Comparison of ENCODE assay signal across 8 mouse cellular contexts in genomic region chr7:16628096-16628771, GRCm38 (mm10). TPM values are rescaled to one million over a fixed set of nuclear protein-coding genes. Genes with fewer than 3 reads are reported as not detected.
DNase-seq lines count a peak whose midpoint lies in the region; ATAC-seq and TF ChIP-seq lines count a peak whose summit lies in the region.
"Had no signal": no experiment of that assay in that cellular context is flagged by ENCODE, and none has a peak within 500 bp of the region (broad histone marks: within the 10 kb centered on the region; RNA-seq: fewer than 3 reads in every experiment).

No protein-coding gene starts in this region.

- TF ChIP-seq POLR2A in ES-Bruce4 (IDR thresholded peaks at IDR 0.05; ENCODE audit: insufficient read depth, low read length): no peak

- H3K4me3 ChIP-seq in ES-Bruce4 (ENCODE audit: low read depth, low read length): no peak overlapping the region
- H3K4me3 ChIP-seq in heart, postnatal 0 days (ENCODE audit: low read depth, low read length): no peak overlapping the region
- no peak overlapping the region for H3K4me3 ChIP-seq in lung, postnatal 0 days (ENCODE audit: low read depth, low read length)

- DNase-seq in adrenal gland, postnatal 10 days: peak; percentile 76
- peak; percentile 69 for DNase-seq in embryo, embryonic 11.5 days (ENCODE audit: low read depth, low spot score)
- DNase-seq in heart, postnatal 0 days (ENCODE audit: low spot score): peak; percentile 81
- DNase-seq in kidney, postnatal 36 days: peak; percentile 51 to 77
- DNase-seq in lung, postnatal 0 days (ENCODE audit: low spot score): peak; percentile 80
- peak; percentile 81 for DNase-seq in retina, postnatal 7 days (ENCODE audit: low read depth, low spot score)

- TF ChIP-seq EP300 in ES-Bruce4 (IDR thresholded peaks at IDR 0.05; ENCODE audit: insufficient read depth, low read depth, low read length): no peak
- TF ChIP-seq EP300 in heart, postnatal 0 days (IDR thresholded peaks at IDR 0.05; ENCODE audit: low read depth): no peak
- no peak for TF ChIP-seq EP300 in lung, postnatal 0 days (IDR thresholded peaks at IDR 0.05)

- no peaks in the 10 kb centered on the region for H3K9me3 ChIP-seq in ES-Bruce4 (replicated peaks; ENCODE audit: control insufficient read depth, insufficient read depth, low read length, poor library complexity, severe bottlenecking)
- H3K9me3 ChIP-seq in heart, postnatal 0 days (replicated peaks; ENCODE audit: control insufficient read depth, low read length): no peaks in the 10 kb centered on the region
- H3K9me3 ChIP-seq in lung, postnatal 0 days (ENCODE audit: low read length): no peaks in the 10 kb centered on the region

- H3K9ac ChIP-seq in ES-Bruce4 (ENCODE audit: low read depth, poor library complexity, severe bottlenecking): no peak overlapping the region
- no peak overlapping the region for H3K9ac ChIP-seq in heart, postnatal 0 days (replicated peaks; ENCODE audit: low read depth, low read length)
- no peak overlapping the region for H3K9ac ChIP-seq in lung, postnatal 0 days (replicated peaks; ENCODE audit: low read depth)

- peak; percentile 56 for TF ChIP-seq CTCF in ES-Bruce4 (IDR thresholded peaks at IDR 0.05; ENCODE audit: low read depth, low read length)
- TF ChIP-seq CTCF in heart, postnatal 0 days (IDR thresholded peaks at IDR 0.05; ENCODE audit: low read depth): peak; percentile 94
- TF ChIP-seq CTCF in lung, postnatal 0 days (IDR thresholded peaks at IDR 0.05): peak; percentile 94

- no peaks in the 10 kb centered on the region for H3K27me3 ChIP-seq in ES-Bruce4 (ENCODE audit: control insufficient read depth, insufficient read depth, low read length, poor library complexity, severe bottlenecking)
- H3K27me3 ChIP-seq in heart, postnatal 0 days (ENCODE audit: control insufficient read depth, insufficient read depth, low read length): no peaks in the 10 kb centered on the region
- H3K27me3 ChIP-seq in lung, postnatal 0 days (replicated peaks; ENCODE audit: insufficient read depth, low read length): no peaks in the 10 kb centered on the region

- H3K4me1 ChIP-seq in ES-Bruce4 (ENCODE audit: control insufficient read depth, insufficient read depth, low read length): no peaks in the 10 kb centered on the region
- H3K4me1 ChIP-seq in heart, postnatal 0 days (ENCODE audit: control insufficient read depth, insufficient read depth): peaks cover 3% of the 10 kb centered on the region; the same call in 1 of the 2 replicates
- 0 out of 2 replicates have a peak, but pooled peaks cover 4% of the 10 kb centered on the region for H3K4me1 ChIP-seq in lung, postnatal 0 days (ENCODE audit: insufficient read depth, low read depth, low read length)

- WGBS in heart, postnatal 0 days: 31% methylated on average over 12 of the region's 12 CpGs
- 32% methylated on average over 12 of the region's 12 CpGs for WGBS in lung, postnatal 0 days

- no peaks in the 10 kb centered on the region for H3K36me3 ChIP-seq in ES-Bruce4 (ENCODE audit: control insufficient read depth, insufficient read depth, low read length, poor library complexity, severe bottlenecking)
- H3K36me3 ChIP-seq in heart, postnatal 0 days (replicated peaks; ENCODE audit: control insufficient read depth, insufficient read depth, low read length): no peaks in the 10 kb centered on the region
- no peaks in the 10 kb centered on the region for H3K36me3 ChIP-seq in lung, postnatal 0 days (ENCODE audit: insufficient read depth, low read length)

- H3K4me2 ChIP-seq in heart, postnatal 0 days (ENCODE audit: low read depth, low read length): no peak overlapping the region
- no peak overlapping the region for H3K4me2 ChIP-seq in lung, postnatal 0 days (replicated peaks; ENCODE audit: low read depth, low read length)

- ATAC-seq in heart, postnatal 0 days (ENCODE audit: insufficient read depth, low read depth): peak; percentile 66
- ATAC-seq in lung, postnatal 0 days: peak; percentile 83

- no peak overlapping the region for H3K27ac ChIP-seq in ES-Bruce4 (ENCODE audit: insufficient read depth, low read length)
- no peak overlapping the region for H3K27ac ChIP-seq in heart, postnatal 0 days (ENCODE audit: low read depth)
- no peak overlapping the region for H3K27ac ChIP-seq in lung, postnatal 0 days (ENCODE audit: low read length)

RNA-seq across cellular contexts. Expression of gene Arhgap35, which starts 13.4 kb away (rescaled TPM):
- polyA plus RNA-seq in ES-Bruce4 (2011; ENCODE audit: insufficient read depth, insufficient read length, low read depth, missing spikeins): 47.9 and 48.5 TPM in 2 replicates
- 10 to 100 TPM; 49.3 to 56.1 TPM for total RNA-seq in adrenal gland, postnatal 10 days (2021)
- 57.5 and 67.6 TPM in 2 replicates for total RNA-seq in heart, postnatal 0 days (2014; rRNA removed; ENCODE audit: low replicate concordance)
- polyA plus RNA-seq in heart, postnatal 0 days (2015; fragmentation: Nextera tagmentation; extraction: Ambion mirVana): 9.7 and 10.0 TPM in 2 replicates
- 8.2 and 10.9 TPM in 2 replicates for polyA plus RNA-seq in lung, postnatal 0 days (2015; fragmentation: Nextera tagmentation; extraction: Ambion mirVana)

RNA-seq across cellular contexts. Expression of gene Ceacam15, which starts 47.3 kb away (rescaled TPM):
- not detected in 2 replicates for polyA plus RNA-seq in ES-Bruce4 (2011; ENCODE audit: insufficient read depth, insufficient read length, low read depth, missing spikeins)
- total RNA-seq in adrenal gland, postnatal 10 days (2021): not detected
- total RNA-seq in heart, postnatal 0 days (2014; rRNA removed; ENCODE audit: low replicate concordance): 0.19 and 1.6 TPM in 2 replicates
- 1.5 and 2.5 TPM in 2 replicates for polyA plus RNA-seq in heart, postnatal 0 days (2015; fragmentation: Nextera tagmentation; extraction: Ambion mirVana)
- not detected in 2 replicates for polyA plus RNA-seq in lung, postnatal 0 days (2015; fragmentation: Nextera tagmentation; extraction: Ambion mirVana)
- total RNA-seq: layer of hippocampus, adult 8-10 months had no signal
